Mouse (Mus musculus): ENCODE measurements around the gene Cox20.
"Not testable (repeated sequence)": the region's sequence is repeated elsewhere in the genome, so short reads cannot be mapped to it uniquely, and the experiment has no call there.

Gene Cox20

DNA sequence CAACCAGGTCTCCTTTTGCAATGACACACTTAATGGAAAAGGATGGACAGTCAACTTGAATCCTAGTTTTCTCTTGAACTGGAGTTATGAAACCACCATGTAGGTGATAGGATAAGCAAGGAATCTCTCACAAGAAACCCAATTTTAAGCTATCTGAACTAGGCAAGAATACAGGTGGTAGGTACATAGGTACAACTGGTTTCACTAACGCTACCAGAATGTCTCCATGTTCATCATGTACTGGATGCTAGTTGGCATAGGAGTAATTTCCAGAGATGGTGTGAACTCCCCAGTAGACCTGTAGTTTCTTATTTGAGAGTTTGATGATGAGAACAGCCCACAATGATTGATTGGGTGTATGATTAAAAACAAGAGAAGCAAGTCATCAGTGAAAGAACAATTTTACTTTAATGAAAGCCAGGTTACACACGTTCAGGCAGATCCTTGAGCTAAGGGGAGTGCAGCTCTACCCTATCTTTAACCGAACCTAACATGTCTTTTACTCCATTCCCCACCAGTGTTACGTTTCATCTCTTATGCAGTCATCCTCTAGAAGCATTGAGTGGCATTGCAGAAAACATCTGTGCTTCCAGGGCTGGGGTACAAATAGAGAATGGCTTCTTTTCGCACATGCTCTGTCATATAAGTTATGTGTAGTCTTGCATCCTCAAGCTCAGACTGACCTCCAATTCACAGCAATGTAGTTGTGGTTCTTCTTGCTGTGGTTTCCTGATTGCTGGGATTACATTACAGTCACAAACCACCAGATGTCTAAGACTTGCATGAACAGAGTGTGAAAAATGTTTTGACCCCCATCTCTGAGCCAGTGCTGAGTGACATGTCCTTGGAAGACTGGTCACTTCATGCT is 2.0 kb downstream of the Cox20 start:
- DNase-seq = no peak

DNA sequence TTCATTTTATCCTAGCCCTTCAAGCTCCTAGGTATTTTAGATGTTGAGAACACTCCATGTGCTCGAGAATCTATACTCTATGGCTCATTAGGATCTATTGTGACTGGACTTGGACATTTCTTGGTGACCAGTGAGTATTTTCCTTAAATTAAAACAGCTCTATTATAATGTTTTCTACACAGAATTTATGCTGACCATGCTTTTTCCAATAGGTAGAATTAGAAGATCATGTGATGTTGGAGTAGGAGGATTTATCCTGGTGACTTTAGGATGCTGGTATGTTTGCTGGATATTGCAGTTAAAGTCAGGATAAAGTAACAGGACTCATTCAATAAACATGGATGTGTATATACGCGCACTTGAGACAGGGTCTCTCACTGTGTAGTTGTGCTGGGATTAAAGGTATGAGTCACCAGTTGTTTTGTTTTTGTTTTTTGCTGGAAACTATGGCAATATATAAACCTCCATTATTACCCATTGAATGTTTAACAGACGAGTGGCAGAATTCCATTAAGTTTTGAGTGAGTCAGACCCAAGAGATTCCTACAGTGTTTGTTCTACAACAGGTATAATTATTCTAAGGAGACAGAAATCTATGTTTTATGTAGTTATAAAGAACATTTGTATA is 2.9 kb downstream of the Cox20 start:
- DNase-seq = no peak

DNA sequence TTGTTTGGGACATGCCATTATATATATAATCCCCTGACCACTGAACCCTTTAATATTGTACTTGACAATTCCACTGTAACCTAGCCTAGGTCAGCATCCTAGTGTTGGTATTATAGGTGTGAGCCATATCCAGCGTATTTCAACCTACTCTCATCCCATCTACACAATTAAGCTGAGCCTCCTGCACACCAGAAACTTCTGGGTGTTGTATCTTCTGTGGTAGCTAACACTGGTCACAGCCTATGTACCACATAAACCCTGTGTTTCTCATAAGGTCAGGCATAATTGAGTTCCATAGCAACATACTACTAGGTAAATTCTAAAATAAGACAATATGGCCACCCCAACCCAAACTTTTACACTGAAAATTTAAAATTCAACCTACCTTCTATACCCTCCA is 4.3 kb downstream of the Cox20 start:
- DNase-seq = no peak

DNA sequence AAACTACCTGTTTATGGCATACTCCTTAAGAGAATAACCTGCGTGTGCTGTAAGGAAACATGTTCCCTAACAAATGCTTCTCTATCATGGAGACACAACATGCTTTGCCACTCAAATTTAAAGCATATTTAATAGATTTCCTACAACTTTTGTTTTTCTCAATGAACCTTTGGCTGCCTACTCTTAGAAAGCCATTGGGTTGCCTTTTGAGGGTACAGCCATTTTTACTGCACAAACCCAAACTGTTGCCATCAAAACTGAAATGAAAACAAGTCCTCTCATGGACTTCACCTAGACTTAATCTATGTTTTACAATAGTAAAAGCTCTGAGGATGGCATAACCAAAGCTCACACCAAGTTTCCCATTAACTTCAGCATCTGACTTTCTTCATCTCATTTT is 5.6 kb downstream of the Cox20 start:
- no peak for DNase-seq

DNA sequence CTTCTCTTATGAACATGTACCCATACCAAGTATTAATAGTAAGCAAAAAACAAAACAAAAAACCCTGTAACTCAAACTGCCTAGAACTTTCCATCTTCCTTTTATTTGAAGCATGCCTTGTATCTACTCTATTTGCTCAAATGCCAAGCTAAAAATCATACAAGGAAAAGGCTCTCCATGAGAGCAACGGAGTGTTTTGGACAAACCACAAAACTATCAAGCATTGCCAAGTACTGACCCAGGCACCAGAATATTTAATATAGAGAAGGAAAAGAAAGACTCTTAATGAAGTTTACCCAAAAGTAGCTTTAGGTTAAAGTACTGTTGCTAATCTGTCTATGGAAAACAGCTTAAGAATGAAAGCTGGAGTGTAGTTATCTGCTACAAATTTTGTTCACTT is 7.4 kb downstream of the Cox20 start:
- DNase-seq = no peak

DNA sequence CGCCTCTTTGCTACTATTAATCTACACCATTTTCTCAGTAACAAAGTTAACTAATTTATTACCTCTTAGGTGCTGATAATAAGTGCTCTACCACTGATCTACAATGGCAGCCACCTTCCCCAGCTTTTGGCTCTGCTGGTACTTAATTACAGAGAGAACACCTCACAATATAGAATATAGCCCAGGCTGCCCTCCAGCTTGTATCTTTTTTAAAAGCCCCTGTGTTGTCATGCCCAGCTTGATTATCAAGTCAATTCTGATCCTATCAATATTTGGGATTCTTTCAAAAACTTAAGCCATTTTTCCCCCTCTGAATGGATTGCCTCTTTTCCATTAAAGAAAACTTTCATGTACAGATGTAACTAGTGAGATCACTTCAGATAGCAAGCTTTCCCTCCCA is 8.0 kb downstream of the Cox20 start:
- DNase-seq = no peak

DNA sequence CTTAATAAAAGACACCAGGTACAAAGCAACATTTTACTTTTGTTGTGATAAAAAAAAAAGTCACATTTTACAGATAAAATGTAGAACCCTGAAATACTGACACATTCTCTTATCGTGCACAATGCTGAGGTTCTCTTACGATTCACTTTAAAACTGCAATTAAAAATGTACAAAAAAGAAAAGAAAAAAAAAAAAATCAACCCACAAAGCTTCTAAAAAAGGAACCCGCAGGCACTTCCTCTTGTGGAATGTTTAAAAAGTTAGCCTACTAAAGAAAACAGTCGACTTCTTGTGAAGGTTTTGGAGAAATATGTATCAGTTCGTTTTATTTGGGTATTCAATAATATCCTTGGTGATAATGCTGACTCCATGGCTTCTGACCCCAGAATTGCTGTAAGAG is 10.1 kb downstream of the Cox20 start:
- DNase-seq = no peak

DNA sequence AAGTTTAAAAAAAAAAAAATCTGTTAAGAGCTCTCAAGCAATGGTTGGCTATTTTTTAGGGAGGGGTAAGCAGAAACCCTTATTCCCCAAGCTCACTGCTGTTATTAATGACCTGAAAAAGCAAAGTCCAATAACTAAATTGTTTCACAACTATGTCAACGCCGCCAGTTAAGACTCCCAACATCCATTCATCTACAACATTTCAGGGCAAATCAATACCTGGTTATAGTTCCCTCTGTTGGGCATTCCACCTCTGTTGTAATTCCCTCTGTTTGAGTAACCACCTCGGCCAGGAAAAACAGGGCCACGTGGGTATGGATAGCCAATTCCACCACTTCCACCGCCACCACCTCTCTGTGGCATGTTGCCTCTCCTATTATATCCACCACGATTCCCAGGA is 11.0 kb downstream of the Cox20 start:
- DNase-seq = no peak

DNA sequence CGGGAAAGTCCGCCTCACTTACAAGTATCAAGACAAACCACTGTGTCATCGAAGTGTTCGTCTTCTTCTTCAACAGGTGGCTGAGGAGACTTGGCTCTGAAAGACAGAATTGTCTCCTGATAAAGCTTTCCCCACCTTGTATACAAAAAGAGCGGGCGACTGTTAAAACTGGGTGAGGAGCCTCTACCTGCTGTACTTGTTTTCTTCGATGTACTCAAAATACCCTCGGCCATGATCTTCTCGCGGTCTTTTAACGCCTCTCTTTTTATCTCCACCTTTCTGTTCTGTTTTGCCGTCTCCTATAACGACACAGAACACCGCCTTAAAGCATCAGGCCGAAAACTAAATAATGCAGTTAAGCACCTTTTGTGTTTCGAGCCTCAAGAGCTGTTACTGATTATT is 16.9 kb downstream of the Cox20 start:
- DNase-seq = peak in 1 of 2 experiments; percentile 21

DNA sequence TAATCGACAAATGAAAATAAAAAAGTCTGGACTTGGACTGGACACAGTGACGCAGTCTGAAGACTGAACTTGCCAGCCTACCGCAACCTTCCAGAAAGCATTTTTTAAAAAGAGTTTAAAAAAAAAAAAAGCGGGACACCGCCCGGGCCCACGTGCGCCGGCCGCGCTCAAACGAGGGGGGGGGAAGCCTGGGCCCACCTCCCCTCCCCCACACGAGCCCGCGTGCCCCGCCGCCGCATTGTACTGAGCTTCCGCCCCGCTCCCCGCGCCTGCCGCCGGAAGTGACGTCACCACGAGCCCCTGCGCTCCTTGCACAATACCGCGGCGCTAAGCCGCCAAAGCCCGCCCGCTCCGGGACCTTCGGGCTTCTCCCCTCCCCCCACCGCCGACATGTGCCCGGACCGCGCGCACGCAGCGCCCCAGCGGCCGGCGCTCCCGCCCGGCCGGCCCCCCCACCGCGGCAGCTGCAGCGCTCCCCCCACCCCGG is 17.4 kb downstream of the Cox20 start:
- DNase-seq = peak; percentile 95 to 97

DNA sequence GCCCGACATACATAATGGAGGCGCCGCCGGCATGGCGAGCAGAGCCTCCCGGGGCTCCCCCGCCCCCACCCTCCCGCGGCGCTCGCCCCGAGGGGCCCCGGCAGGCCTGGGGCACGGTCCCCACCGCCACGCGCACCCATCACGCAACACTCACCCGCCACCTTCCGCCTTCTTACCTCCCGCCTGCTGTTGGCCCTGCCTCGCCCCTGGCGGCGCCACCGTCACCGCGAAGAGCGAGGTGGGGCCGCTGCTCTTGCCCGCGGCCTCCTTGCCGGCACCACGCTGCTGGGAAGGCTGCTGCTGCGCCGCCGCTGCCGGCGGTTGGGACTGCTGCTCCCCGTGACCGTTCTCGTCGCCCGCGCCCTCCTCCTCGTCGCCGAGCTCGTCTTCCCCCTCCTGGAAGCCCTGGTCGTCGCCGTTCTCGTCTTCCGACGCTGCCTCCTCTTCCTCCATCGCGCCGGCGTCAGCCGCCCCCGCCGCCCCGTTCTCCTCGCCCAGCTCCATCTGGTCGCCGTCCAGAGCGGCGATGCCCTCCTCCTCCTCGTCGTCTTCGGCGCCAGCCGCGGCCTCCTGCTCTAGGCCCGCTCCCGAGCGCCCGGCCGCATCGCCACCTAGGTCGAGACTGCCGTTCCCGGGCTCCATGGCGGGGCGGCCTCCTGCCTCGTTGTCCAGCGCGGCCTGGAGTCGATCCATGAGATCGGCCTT is 18.0 kb downstream of the Cox20 start:
- peak; percentile 32 to 37 for DNase-seq

DNA sequence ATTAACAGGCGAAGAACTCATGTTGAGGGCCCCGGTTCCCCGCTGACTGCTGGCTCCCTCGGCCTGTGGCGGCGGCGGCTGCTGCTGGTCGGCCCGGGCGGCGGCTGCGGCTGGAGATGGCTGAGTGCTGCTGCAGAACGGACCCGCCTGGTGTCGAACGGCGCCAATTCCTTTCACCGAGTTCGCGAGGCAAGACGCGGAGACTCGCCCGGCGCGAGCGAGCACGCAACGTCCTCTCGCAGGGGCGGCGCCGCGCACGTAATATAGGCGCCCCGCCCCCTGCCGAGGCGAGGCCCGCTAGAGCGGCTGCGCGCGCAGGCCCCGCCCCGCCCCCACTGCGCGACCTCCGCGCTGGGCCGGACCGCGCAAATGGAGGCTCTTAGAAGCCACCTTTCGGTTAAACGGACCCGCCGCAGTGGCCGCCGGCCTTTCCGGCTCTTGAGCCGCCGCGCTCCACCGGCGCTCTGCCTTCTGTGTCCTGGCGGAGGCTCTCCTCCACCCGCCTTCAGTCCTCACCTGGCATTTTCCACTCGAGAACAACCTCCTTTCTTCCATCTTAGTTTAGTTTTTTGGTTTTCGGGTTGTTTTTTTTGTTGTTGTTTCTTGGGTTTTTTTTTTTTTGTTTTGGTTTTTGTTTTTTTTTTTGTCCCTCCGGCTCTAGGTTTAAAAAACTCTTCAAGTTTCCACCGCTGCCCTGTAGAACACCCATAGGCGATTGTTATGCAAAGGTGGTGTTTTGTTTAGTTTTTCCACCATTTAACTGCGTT is 18.8 kb downstream of the Cox20 start, which contains the start of gene Hnrnpu:
TSS of gene Hnrnpu (minus strand) at position 247 of the 767 bp plus-strand sequence.
- peak; percentile 94 to 95 for DNase-seq

DNA sequence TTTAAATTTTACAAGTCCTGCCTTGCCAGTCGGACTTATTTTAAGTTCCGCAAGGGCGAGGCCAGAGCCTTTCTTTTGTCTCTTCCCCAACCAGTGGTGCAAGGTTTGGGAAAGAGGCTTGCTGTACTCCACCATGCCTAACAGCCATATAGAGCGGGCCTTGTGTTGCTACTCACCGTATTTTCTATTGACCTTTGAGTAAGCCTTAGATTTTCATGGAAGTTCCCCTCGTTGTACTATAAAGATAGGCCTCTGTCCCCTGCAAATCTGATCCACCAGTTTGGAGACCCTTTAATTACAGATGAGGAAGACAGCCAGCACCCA is 19.4 kb downstream of the Cox20 start:
- peak; percentile 31 to 42 for DNase-seq

DNA sequence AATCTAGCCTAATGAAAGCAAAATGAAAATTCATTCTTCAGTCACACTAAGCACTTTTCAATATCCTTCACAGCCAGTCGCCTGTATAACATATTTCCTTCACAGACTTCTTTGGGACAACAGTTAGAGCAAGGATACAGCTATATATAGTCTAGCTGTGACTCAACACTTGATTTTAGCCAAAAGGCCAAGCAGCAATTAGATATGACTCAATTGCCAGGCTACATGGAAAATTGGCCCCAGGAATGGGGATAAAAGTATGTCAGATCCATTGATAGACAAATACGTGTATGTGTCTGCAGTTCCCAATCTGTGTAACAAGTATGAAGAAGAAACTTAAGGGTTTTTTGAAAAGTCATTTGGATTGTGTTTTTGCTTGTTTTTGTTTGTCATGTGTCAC is 21.3 kb downstream of the Cox20 start:
- no peak for DNase-seq

DNA sequence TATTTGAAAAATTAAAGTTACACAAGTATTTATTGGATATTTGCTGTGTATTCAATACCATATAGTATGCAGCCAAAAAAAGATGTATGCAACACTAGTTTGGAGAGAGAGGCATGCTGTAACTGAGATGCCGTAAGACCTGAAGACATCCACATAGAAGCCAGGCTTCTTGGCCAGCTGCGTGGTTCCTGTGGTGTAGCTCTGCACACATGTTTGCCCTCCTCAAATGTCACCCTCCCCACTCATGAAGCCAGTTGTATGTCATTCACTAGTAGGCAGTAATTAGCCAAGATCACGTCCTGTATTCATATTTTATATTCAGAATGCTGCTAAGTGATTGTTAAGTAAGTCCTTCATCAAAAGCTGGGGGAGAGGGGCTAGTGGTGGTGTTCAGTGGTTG is 22.5 kb downstream of the Cox20 start:
- DNase-seq = no peak

DNA sequence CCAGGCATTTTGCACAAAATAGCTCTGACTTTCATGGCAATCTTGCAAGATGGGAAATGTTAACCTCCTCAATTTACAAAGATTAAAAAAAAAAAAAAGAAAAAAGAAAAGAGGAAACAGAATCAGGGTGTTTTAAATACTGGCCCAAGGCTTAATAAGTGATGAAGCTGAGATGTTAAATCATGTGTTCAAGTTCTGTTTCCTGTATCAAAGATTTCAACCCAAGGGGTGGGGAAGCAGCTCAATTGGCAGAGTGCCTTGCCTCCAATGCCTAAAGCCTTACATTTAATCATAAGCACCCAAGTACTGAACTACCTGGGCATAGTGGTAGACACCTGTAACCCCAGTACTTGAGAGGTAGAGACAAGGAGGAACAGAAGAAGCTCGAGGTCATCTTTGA is 23.1 kb downstream of the Cox20 start:
- no peak for DNase-seq

DNA sequence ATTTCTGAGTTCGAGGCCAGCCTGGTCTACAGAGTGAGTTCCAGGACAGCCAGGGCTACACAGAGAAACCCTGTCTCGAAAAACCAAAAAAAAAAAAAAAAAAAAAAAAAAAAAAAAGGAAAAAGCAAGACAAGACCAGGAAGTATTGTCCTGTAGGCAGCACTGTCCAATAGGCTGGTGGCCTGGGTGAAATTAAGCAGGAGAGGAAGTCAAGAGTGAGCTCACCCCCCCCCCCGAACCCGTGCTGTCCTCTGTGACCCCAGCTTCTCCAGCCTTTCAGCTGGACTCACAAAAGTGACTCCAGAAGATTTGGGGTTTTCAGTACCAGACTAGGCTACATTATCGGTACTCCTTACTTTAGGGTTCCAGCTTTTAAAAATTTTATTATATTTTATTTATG is 23.7 kb downstream of the Cox20 start:
- no peak for DNase-seq

DNA sequence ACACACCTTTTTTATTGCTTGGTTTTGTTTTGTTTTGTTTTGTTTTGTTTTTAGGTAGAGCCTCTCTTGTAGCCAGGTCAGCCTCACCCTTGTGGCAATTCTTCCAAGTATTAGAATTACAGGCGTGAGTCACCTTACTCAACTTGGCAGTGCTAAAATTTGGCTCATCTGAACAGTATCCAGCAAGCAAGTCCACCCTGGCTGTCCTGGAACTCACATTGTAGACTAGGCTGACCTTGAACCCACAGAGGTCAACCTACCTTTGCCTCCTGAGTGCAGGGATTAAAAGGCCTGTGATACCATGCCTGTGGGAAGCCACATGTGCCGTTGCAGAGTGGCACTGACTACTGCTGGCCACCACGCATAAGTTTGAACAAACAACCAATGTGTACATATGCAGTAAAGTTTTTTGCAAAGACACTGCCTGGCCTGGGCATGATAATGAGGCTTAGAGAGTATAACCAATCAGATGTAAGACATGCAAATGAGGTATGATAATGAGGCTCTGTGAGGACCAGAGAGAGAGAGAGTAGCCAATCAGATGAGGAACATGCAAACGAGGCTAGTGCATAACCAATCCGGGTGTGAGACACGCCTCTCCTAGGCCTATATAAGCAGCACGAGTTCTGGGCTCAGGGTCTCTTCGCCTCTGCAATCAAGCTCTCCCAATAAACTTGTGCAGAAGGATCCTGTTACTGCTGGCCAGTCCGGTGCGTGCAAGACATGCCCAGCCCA is 25.3 kb downstream of the Cox20 start:
- DNase-seq = not testable (repeated sequence)

DNA sequence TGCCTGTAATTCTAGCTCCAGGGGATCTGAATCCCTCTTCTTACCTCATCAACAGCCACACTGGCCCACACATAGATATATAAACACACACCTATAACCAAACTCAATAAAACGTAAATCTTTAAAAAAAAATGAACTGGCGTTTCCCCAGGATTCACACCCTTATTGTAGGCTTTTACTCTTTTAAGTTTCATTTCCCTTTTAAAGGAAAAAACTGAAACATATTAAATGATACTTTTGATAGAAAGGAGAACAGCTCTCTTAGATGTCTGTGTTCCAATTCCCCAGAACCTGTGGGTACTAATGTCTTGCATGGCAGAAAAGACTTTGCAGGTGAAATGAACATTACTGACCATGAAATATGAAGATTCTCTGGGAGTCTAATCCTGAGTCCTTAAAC is 31.9 kb downstream of the Cox20 start:
- no peak for DNase-seq

DNA sequence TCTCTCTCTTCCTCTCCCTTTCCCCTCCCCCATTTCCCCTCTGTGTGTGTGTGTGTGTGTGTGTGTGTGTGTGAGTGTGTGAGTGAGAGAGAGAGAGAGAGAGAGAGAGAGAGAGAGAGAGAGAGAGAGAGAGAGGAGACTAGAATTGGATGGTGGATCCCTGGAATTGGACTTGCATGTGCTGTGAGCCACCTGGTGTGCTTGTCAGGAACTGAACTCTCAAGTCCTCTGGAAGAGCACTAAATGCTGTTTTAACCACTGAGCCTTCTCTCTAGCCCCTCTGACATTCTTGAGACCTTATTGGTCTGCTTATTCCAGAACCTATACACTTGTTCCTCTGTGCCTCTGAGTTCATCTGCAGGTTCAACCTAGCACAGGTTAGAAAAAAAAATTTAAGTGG is 32.7 kb downstream of the Cox20 start:
- DNase-seq = no peak

DNA sequence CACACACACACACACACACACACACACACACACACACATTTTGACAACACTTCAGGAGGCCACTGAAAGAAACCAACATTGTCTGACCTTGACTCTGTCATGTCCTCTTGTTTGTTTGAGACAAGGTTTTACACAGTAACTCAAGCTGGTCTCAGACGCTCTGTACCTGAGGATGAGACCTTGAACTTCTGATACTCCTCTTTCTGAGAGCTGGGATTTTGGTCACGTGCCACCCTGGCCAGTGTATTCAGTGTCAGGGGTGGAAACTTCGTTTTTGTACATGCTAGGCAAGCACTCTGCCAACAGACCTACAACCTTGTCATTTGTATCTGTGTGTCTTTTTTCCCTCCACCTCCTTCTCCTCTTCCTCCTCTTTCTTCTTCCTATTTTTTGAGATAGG is 35.6 kb downstream of the Cox20 start:
- DNase-seq = no peak
